Mouse (Mus musculus) lung, postnatal 10 days (tissue): ENCODE data around the gene Atg2b.

Source experiments
- DNase-seq: peaks from one replicate; pipeline ENCODE4 v3.0.0; 2021

Gene Atg2b

GRCm38 (mm10) chr12:105587526-105587925 lies 97.5 kb downstream of the Atg2b start:
- no peak for DNase-seq

GRCm38 (mm10) chr12:105584851-105585250 lies 100.2 kb downstream of the Atg2b start:
- peak; percentile 86 for DNase-seq

GRCm38 (mm10) chr12:105583484-105583883 lies 101.5 kb downstream of the Atg2b start:
- peak; percentile 62 for DNase-seq

GRCm38 (mm10) chr12:105582486-105582885 lies 102.5 kb downstream of the Atg2b start:
- no peak for DNase-seq

GRCm38 (mm10) chr12:105580490-105580889 lies 104.5 kb downstream of the Atg2b start:
- no peak for DNase-seq

- DNase-seq: no peak
Measured at GRCm38 (mm10) chr12:105574356-105574755, 110.7 kb downstream of the Atg2b start.

- no peak for DNase-seq
Measured at GRCm38 (mm10) chr12:105572622-105573021, 112.4 kb downstream of the Atg2b start.

- no peak for DNase-seq
Measured at GRCm38 (mm10) chr12:105571867-105572266, 113.1 kb downstream of the Atg2b start.
